Mouse (Mus musculus) hindbrain, embryonic 16.5 days (tissue): ENCODE data around the gene Vmn1r45. TPM values are rescaled to one million over a fixed set of nuclear protein-coding genes. Genes with fewer than 3 reads are reported as not detected.
"Not testable (repeated sequence)": the region's sequence is repeated elsewhere in the genome, so short reads cannot be mapped to it uniquely, and the experiment has no call there.

ENCODE experiments used
- ATAC-seq: fragments of 200-750 bp; cut with Nextera tagmentation; 2 replicates; pipeline ENCODE4 v1.8.0; 2017; ENCODE audit warnings: moderate TSS enrichment, moderate library complexity
- H3K27ac ChIP-seq: fragments of 300-500 bp; sonication (generic); 2 replicates; pipeline ENCODE4 v1.5.1; 2014; ENCODE audit warnings: low read depth, mild to moderate bottlenecking, control low read depth, low read length, moderate library complexity
- H3K27me3 ChIP-seq: fragments of 300-500 bp; sonication (generic); replicated peaks from 2 replicates; pipeline ENCODE4 v1.6.1; 2014; ENCODE audit warnings: low read length; ENCODE audit not compliant: control insufficient read depth, insufficient read depth
- H3K36me3 ChIP-seq: fragments of 300-500 bp; sonication (generic); 2 replicates; pipeline ENCODE4 v1.6.1; 2014; ENCODE audit warnings: mild to moderate bottlenecking, low read length, moderate library complexity, mixed read lengths; ENCODE audit not compliant: control insufficient read depth, insufficient read depth
- H3K4me1 ChIP-seq: fragments of 300-500 bp; sonication (generic); 2 replicates; pipeline ENCODE4 v1.6.1; 2014; ENCODE audit warnings: low read depth, low read length; ENCODE audit not compliant: control insufficient read depth, insufficient read depth
- H3K4me2 ChIP-seq: fragments of 300-500 bp; sonication (generic); 2 replicates; pipeline ENCODE4 v1.6.1; 2014; ENCODE audit warnings: mild to moderate bottlenecking, low read length, control low read depth, moderate library complexity
- H3K4me3 ChIP-seq: fragments of 300-500 bp; sonication (generic); 2 replicates; pipeline ENCODE4 v1.5.1; 2014; ENCODE audit warnings: mild to moderate bottlenecking, low read length, control low read depth, moderate library complexity
- H3K9ac ChIP-seq: fragments of 300-500 bp; sonication (generic); 2 replicates; pipeline ENCODE4 v1.6.1; 2014; ENCODE audit warnings: low read depth, mild to moderate bottlenecking, control low read depth, low read length, moderate library complexity
- H3K9me3 ChIP-seq: fragments of 300-500 bp; sonication (generic); 2 replicates; pipeline ENCODE4 v1.6.1; 2014; ENCODE audit warnings: mild to moderate bottlenecking, low read length, moderate library complexity; ENCODE audit not compliant: control insufficient read depth
- WGBS: fragments of 180-500 bp; shearing (Covaris S2); extraction: QIAGEN DNeasy Blood & Tissue Kit; methylation state at CpG from one replicate; pipeline ENCODE4 v1.1.7; 2014; 5-methylcytosine and 5-hydroxymethylcytosine counted together
- polyA plus RNA-seq: library from polyadenylated mRNA; unstranded; fragments of >200 nt; fragmentation: Nextera tagmentation; extraction: Ambion mirVana; gene quantifications from 2 replicates; pipeline ENCODE4 v1.2.1, GENCODE M21; 2015

The Vmn1r45 gene
- polyA plus RNA-seq, result not detected in 2 replicates

DNA sequence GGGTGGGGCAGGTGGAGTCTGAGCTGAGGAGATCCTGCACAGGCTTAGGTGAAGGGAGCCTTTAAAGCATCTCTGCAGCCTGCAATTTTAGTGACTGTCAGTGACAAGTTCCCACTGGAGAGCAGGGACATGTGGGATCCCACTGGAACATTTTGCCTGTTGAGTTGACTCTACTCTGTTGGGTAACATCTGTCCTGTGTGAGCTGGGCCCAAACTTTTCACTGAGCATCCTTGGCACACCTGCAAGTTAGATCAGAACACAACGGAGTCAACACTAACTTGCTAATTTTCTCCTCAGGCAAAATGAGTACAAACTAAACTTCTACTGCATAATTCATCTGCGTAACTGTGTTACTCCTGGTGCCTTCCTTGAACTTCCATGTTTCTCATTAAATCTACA lies at the start of gene Vmn1r45:
Vmn1r45 (minus strand) TSS at position 101 of the 400 bp plus-strand sequence.
- 91% methylated on average over 2 of the region's 2 CpGs for WGBS

DNA sequence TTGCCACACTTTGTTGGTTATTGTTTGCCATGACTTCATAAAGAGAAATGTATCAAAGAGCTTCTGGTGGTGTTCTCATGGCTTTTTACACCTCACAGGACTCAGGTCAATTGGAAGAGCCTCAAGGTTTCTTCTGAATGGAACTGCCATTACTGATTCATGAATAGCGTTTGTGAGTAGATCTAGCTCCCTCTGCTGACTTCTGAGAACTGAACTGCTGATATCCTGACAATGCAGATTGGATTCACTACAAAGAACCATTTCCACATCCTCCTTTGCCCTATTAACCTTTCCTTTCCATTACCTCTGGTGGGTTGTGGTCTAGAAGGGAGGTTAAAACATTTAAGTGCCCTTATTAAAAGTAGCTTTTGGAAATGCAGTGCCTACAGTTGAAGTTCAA lies 45.6 kb upstream of the Vmn1r45 start:
- no peak overlapping the region for H3K9ac ChIP-seq
- H3K27ac ChIP-seq, result no peak overlapping the region
- no peak for ATAC-seq
- no peak overlapping the region for H3K4me2 ChIP-seq
- no peak overlapping the region for H3K4me3 ChIP-seq
- 35% methylated on average over 1 of the region's 1 CpGs for WGBS
- H3K27me3 ChIP-seq, result no peaks in the 10 kb centered on the region
- H3K9me3 ChIP-seq, result peaks cover 3% of the 10 kb centered on the region; the same call in 1 of the 2 replicates
- no peaks in the 10 kb centered on the region for H3K36me3 ChIP-seq
- no peaks in the 10 kb centered on the region for H3K4me1 ChIP-seq

More for the DNA sequence above, at the start of gene Vmn1r45:
- H3K9ac ChIP-seq, H3K36me3 ChIP-seq, H3K4me1 ChIP-seq, ATAC-seq, H3K27ac ChIP-seq, H3K9me3 ChIP-seq, H3K27me3 ChIP-seq, H3K4me3 ChIP-seq, H3K4me2 ChIP-seq: not testable (repeated sequence)

DNA sequence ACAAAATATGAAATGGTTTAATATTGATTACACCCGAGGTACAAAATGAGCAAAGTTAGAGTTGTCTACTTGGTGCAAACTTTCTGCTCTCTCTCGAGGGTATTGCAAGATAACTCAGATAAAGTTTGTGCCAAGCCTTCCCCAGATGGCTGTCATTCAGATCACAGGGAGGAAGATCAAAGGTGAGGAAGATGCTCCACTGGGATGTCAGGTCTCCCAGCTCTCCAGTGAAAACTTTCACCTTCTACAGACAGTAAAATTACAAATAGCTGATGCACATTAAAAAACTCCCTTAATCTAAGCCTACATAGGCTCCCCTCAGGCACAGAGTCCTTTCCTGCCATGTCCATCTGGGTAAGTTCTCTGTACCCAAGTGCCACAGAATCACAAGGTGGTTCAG lies 28.6 kb upstream of the Vmn1r45 start, which contains the start of gene Vmn1r46:
Vmn1r46 (plus strand) TSS at position 301 of the 400 bp plus-strand sequence.
- Histone ChIP-seq H3K36me3 (no peaks in the 10 kb centered on the region), H3K4me3 (no peak within 1 kb of the TSS), H3K9ac (no peak within 1 kb of the TSS), H3K27me3 (no peaks in the 10 kb centered on the region), H3K4me1 (no peaks in the 10 kb centered on the region), H3K9me3 (no peaks in the 10 kb centered on the region; the same call in 1 of the 2 replicates), H3K27ac (no peak within 1 kb of the TSS), H3K4me2 (no peak within 1 kb of the TSS)
- 62% methylated on average over 2 of the region's 2 CpGs for WGBS
- no peak for ATAC-seq

DNA sequence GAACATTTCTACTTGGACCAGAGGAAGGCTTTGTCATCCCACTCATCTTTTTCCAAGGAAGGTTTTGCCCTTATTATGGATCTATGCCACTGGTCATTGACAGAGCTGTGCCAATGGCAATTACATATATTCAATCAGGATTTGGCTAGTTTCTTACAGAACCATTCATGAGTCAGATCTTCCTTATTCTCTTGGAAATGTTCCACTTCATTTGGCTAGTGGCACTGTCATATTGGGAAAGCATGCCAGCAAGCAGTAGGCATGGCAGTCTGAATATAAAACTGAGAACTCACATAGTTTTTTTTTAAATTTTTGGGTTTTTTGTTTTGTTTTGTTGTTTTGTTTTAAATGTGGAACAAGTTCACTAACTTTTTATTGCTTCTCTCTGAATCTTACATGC lies 25.9 kb upstream of the Vmn1r45 start:
- H3K36me3 ChIP-seq, result no peaks in the 10 kb centered on the region
- no peak overlapping the region for H3K9ac ChIP-seq
- H3K27ac ChIP-seq, result no peak overlapping the region
- no peak for ATAC-seq
- H3K4me2 ChIP-seq, result no peak overlapping the region
- no peaks in the 10 kb centered on the region for H3K27me3 ChIP-seq
- no peaks in the 10 kb centered on the region for H3K4me1 ChIP-seq
- no peaks in the 10 kb centered on the region; the same call in 1 of the 2 replicates for H3K9me3 ChIP-seq
- no peak overlapping the region for H3K4me3 ChIP-seq

DNA sequence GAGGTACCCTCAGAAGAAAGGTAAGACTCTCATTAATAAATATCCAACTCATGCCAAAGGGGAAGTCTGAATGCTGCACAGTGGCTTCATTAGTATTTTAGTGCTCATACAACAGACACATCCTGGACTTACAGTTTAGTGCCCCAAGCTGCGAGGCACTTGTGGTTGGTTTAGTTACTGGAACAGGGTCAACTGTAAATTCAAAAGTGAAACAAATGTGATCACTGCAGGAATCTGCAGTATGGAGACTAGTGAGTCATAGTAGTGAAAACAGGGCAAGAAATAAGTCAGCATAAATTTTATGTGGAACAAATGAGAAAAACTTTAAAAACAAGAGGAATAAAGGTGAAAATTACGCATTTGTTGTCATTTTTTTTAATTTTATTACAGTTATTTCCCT lies 13.2 kb upstream of the Vmn1r45 start:
- ATAC-seq, result no peak
- no peak overlapping the region for H3K27ac ChIP-seq
- H3K9me3 ChIP-seq, result peaks cover 5% of the 10 kb centered on the region
- no peaks in the 10 kb centered on the region for H3K27me3 ChIP-seq
- H3K4me3 ChIP-seq, result no peak overlapping the region
- H3K36me3 ChIP-seq, result no peaks in the 10 kb centered on the region
- 79% methylated on average over 2 of the region's 2 CpGs for WGBS
- no peaks in the 10 kb centered on the region for H3K4me1 ChIP-seq
- no peak overlapping the region for H3K4me2 ChIP-seq
- no peak overlapping the region for H3K9ac ChIP-seq

DNA sequence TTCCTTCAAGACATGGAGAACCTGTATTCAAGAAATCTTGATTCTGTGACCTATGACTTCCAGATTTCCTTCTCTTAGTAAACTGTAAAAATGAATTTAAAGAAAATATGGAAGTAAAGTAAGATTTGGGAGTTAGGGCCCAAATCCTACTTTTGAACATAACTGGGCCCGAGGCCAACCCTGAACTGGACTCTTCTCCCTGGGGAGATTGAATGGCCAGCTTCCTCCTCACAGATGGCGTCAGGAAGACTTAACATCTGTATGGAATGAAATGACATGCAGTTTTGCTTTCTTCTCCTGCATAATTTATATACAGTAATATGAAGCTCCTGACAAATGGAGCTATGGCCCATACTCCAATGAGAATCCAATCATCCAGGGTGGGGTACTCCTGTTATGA lies 528 bp upstream of the Vmn1r45 start:
- Histone ChIP-seq H3K27me3 (no peaks in the 10 kb centered on the region), H3K4me1 (no peaks in the 10 kb centered on the region), H3K4me2 (no peak overlapping the region), H3K9me3 (peaks cover 2% of the 10 kb centered on the region; the same call in 1 of the 2 replicates), H3K27ac (no peak overlapping the region), H3K36me3 (no peaks in the 10 kb centered on the region), H3K4me3 (no peak overlapping the region), H3K9ac (no peak overlapping the region)
- no peak for ATAC-seq
- WGBS, result 87% methylated on average over 2 of the region's 2 CpGs

DNA sequence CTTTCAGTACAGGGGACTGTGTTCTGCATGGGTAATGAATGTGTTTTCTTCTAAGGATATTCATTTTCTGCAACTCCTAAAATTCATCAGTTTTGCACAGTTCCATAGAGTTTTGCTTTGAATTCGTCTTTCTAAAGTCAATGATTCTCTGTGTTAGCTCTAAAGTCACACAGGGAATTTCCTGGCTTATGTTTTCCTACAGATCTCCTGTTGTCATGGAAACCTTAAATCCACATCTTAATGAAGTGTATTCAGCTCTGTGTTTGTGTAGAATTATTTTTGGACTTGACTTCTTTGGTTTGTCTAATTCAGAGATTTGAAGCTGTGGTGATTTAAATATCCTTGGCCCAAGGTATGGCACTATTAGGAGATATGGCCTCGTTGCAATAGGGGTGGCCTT lies 56.6 kb downstream of the Vmn1r45 start:
- no peak overlapping the region for H3K9ac ChIP-seq
- no peak overlapping the region for H3K4me3 ChIP-seq
- H3K4me1 ChIP-seq, result no peaks in the 10 kb centered on the region
- H3K27me3 ChIP-seq, result no peaks in the 10 kb centered on the region
- no peaks in the 10 kb centered on the region for H3K9me3 ChIP-seq
- ATAC-seq, result no peak
- no peak overlapping the region for H3K4me2 ChIP-seq
- H3K27ac ChIP-seq, result no peak overlapping the region
- no peaks in the 10 kb centered on the region for H3K36me3 ChIP-seq
- WGBS, result 61% methylated on average over 2 of the region's 2 CpGs

DNA sequence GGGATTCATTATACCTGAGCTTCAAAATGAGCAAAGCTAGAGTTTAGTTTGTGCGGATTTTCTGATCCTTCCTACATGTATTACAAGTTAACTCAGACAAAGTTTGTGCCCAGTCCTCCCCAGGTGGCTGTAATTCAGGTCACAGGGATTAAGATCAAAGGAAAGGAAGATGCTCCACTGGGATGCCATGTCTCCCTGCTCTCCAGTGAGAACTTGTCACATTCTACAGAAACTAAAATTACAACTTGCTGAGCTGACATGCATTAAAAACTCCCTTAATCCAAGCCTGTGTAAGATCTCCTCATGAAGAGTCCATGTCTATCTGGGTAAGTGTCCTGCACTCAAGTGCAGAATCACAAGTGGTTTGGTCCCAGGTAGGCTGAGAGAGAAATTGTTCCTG lies 57.0 kb downstream of the Vmn1r45 start, which contains the start of gene Vmn1r44:
Vmn1r44 (plus strand) TSS at position 301 of the 400 bp plus-strand sequence.
- no peak for ATAC-seq
- H3K9ac ChIP-seq, result no peak within 1 kb of the TSS
- no peak within 1 kb of the TSS for H3K4me2 ChIP-seq
- no peaks in the 10 kb centered on the region for H3K27me3 ChIP-seq
- no peaks in the 10 kb centered on the region for H3K9me3 ChIP-seq
- WGBS, result 89% methylated on average over 1 of the region's 1 CpGs
- H3K4me3 ChIP-seq, result no peak within 1 kb of the TSS
- no peaks in the 10 kb centered on the region for H3K4me1 ChIP-seq
- H3K27ac ChIP-seq, result no peak within 1 kb of the TSS
- no peaks in the 10 kb centered on the region for H3K36me3 ChIP-seq
